Mouse (Mus musculus) fat pad, adult 2 months (tissue): ENCODE results near the gene Rnf39.
"Not testable (repeated sequence)": the region's sequence is repeated elsewhere in the genome, so short reads cannot be mapped to it uniquely, and the experiment has no call there.

ENCODE experiments used
- DNase-seq: peaks from one replicate; pipeline ENCODE4 v3.0.0-alpha.2; 2011; ENCODE audit warnings: low read depth, low spot score; ENCODE audit errors: extremely low read depth

Rnf39 gene

GRCm38 (mm10) chr17:36981845-36982244 is 39.1 kb downstream of the Rnf39 start:
- DNase-seq: no peak

- DNase-seq: no peak
Observed at GRCm38 (mm10) chr17:36982253-36983155, 39.8 kb downstream of the Rnf39 start.

GRCm38 (mm10) chr17:36988475-36988874 is 45.8 kb downstream of the Rnf39 start:
- DNase-seq: no peak

GRCm38 (mm10) chr17:36989437-36989836 is 46.7 kb downstream of the Rnf39 start, which contains the start of gene H2-M5:
Gene H2-M5 (minus strand): TSS chr17:36989537.
- no peak for DNase-seq

GRCm38 (mm10) chr17:36990630-36991029 is 47.9 kb downstream of the Rnf39 start:
- DNase-seq: not testable (repeated sequence)

GRCm38 (mm10) chr17:36992336-36993104 is 49.8 kb downstream of the Rnf39 start:
- DNase-seq: no peak

GRCm38 (mm10) chr17:36993770-36994325 is 51.1 kb downstream of the Rnf39 start:
- DNase-seq: no peak

- DNase-seq: no peak
Observed at GRCm38 (mm10) chr17:36994528-36994927, 51.8 kb downstream of the Rnf39 start.

- no peak for DNase-seq
Observed at GRCm38 (mm10) chr17:36995448-36995847, 52.7 kb downstream of the Rnf39 start.

- DNase-seq: no peak
Observed at GRCm38 (mm10) chr17:36997033-36997735, 54.5 kb downstream of the Rnf39 start.
